Mouse (Mus musculus): ENCODE data around the gene Olfr771.
"Not testable (repeated sequence)": the region's sequence is repeated elsewhere in the genome, so short reads cannot be mapped to it uniquely, and the experiment has no call there.

Olfr771 gene

DNA sequence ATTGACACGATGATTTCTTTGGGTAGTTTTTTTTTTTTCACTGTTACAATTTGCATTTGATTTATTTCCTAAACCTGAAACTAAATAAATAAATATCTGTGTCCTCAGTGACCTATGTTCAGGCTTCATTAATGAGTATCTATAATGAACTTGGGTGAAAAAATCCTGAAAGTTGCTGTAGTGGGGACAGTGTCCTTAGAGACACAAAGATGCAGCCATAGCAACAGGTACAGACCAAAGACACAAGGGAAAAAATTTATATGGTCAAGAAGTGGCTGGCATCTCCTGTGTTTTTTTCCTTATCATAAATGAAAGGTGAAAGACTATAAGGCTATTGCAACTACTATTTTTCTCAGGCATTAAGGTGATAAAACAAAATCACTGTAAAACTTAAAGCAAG, at the start of gene Olfr771:
Gene Olfr771, minus strand, starts transcription at position 101 of the 400 bp plus-strand sequence.
- no peak for DNase-seq (ENCODE audit: extremely low read depth, low read depth, low spot score)

DNA sequence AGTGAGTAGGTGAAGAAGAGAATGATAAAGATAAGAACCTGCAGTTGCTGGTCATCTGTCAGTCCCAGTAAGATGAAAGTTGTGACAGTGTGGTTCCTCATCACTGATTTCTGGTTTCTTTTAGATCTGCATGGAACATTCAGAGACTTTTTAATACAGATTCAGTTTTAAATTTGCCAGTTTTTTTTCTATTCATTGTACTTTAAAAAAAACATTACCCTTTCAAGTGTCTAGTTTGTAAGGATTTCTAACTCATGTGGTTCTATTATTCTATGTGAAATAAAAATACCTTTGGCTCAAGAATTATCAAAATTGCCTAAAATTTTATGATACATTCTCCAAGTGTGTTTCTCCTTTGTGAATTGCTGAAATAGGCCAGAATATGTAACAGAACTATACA, 22.8 kb upstream of the Olfr771 start, which contains the start of gene Olfr773:
Gene Olfr773, minus strand, starts transcription at position 101 of the 400 bp plus-strand sequence.
- DNase-seq (ENCODE audit: extremely low read depth, low read depth, low spot score), result not testable (repeated sequence)

DNA sequence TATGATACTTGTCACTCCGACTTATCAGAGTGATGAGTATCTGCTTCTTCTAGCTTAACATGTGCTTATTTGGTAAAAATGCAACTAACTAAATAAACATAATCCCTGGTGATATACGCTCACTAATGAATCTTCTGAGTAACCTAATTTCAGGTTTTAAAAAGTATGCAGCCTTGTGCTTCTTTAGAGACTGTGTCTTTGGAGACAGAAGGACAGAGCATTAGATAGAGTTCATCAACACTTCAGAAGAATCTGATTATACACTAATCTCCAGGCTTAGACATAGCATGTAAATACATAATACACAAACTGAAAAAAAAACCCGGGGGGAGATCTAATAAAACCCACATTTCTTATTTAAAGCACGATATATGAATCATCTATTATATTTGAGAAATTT, 13.3 kb upstream of the Olfr771 start, which contains the start of gene Olfr772:
Gene Olfr772, minus strand, starts transcription at position 101 of the 400 bp plus-strand sequence.
- not testable (repeated sequence) for DNase-seq (ENCODE audit: extremely low read depth, low read depth, low spot score)

DNA sequence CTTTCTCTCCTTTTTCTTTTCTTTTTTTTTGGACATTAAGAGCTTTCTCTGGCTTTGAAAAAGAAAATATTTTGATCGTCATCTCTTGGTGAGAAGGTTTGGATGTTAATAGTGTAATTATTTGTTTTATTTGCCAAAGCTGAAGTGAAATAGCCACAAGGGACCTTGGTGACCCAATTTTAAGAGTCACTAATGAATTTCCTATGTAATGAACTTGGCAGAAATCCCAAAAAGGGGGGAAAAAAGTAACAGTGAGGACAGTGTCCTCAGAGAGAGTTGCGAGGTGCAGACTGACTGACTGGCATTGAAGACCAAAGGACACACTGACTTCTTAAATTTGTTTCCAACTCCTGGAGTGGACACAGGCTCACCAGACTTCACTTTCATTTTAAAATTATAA, 25.7 kb downstream of the Olfr771 start, which contains the start of gene Olfr770:
Gene Olfr770, minus strand, starts transcription at position 101 of the 400 bp plus-strand sequence.
- DNase-seq (ENCODE audit: extremely low read depth, low read depth, low spot score), result no peak

DNA sequence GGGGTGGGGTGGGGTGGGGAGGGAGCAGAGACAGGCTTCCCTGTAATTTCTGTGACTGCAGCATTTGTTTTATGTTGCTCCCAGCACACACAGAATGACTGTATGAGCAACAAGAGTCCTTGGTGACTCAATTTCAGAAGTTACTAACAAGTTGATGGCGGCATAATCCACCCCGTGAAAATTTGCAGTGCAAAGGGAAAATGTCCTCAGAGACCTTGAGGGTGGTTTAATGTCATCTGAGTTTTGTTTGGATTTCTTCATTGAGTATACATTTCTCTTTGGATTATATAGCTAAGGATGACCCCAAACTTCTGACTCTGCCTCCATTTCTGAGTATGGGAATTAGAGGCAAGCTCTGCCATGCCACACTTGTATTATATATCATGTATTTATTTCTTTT, 46.8 kb downstream of the Olfr771 start, which contains the start of gene Olfr769:
Gene Olfr769, minus strand, starts transcription at position 101 of the 400 bp plus-strand sequence.
- no peak for DNase-seq (ENCODE audit: extremely low read depth, low read depth, low spot score)

DNA sequence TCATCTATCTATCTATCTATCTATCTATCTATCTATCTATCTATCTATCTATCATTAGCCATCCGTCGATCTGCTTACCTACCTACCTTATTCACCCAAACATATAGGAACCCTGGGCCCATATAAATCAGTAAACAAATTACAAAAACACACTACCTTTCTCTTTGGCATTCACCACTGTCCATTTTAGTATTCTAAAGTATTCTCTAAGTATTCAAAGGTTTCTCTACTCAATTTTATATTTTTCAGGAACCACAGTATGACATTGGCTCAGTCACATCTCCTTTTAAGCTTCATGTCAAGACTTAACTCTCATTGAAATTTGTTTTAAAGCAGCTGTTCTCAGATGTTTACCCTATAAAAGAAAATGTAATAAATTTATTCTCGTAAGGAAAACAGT, 49.4 kb downstream of the Olfr771 start:
- DNase-seq (ENCODE audit: extremely low read depth, low read depth, low spot score), result no peak

Data from fat pad, adult 2 months (tissue).